ENCODE assay signal across 11 mouse cellular contexts in the genomic region with DNA sequence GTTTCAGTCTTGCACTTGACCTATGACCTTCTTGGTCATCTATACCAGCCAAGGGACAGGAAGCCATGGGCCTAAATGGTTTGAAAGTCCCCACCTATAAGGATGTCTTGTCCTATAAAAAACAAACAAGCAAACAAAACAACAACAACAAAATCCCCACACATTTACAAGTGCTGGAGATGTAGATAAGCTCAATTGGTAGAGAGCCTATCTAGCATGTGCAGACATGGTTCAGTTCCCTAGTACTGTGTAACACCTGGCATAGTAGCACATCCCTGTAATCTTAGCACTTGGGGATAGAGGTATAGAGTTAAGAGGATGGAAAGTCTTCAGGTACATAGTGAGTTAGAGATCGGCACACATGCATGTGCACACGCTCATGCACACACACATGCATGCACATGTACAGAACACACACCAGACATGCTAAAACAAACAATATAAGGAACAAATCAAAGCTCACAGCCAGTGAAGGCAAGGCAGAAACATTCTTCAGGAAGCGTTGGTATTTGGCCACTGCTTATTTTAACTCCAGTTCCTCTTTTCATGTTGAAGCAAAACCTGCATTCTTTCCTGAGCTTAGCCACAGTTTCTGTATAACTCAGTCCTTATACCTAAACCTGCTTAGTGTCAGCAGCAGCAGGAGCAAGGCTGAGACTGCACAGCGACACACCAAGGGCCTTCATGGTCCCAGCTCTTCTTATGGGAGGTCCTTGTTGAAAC. TPM values are rescaled to one million over a fixed set of nuclear protein-coding genes. Genes with fewer than 3 reads are reported as not detected.
A peak's percentile ranks its signal among the peaks of the same experiment; 100 is the strongest.
DNase-seq lines count a peak whose midpoint lies in the region; ATAC-seq and TF ChIP-seq lines count a peak whose summit lies in the region.
"Had no signal": no experiment of that assay in that cellular context is flagged by ENCODE, and none has a peak within 500 bp of the region (broad histone marks: within the 10 kb centered on the region; RNA-seq: fewer than 3 reads in every experiment).

No protein-coding gene starts in this region.

- ATAC-seq in lung, embryonic 14.5 days (ENCODE audit: insufficient read depth), result peak; percentile 23; the same call in 1 of the 2 replicates
- ATAC-seq in liver, embryonic 13.5 days (ENCODE audit: low read depth), result peak; percentile 81
- ATAC-seq: forebrain, embryonic 16.5 days had no signal

- H3K27ac ChIP-seq in lung, embryonic 14.5 days (ENCODE audit: low read depth), result peak overlapping the region; percentile 28; the same call in 1 of the 2 replicates
- peak overlapping the region; percentile 60 for H3K27ac ChIP-seq in brown adipose tissue, adult 24 weeks (replicated peaks; ENCODE audit: low read depth, low read length)
- peak overlapping the region; percentile 98 for H3K27ac ChIP-seq in liver, embryonic 13.5 days
- 0 out of 2 replicates have a peak overlapping the region, but pooled peaks have one; percentile 19 for H3K27ac ChIP-seq in small intestine, adult 2 months (ENCODE audit: insufficient read depth, low read depth, low read length)
- H3K27ac ChIP-seq: kidney, postnatal 0 days; limb, embryonic 13.5 days had no signal

- no peaks in the 10 kb centered on the region for H3K27me3 ChIP-seq in lung, embryonic 14.5 days (ENCODE audit: insufficient read depth, low read length)
- no peaks in the 10 kb centered on the region for H3K27me3 ChIP-seq in liver, embryonic 13.5 days
- no peaks in the 10 kb centered on the region for H3K27me3 ChIP-seq in small intestine, adult 2 months (ENCODE audit: control insufficient read depth, insufficient read depth, low read length)
- H3K27me3 ChIP-seq: limb, embryonic 13.5 days had no signal

- peaks cover 5% of the 10 kb centered on the region; the same call in 1 of the 2 replicates for H3K4me1 ChIP-seq in lung, embryonic 14.5 days (ENCODE audit: insufficient read depth)
- H3K4me1 ChIP-seq in brown adipose tissue, adult 24 weeks (ENCODE audit: control insufficient read depth, insufficient read depth, insufficient read length, low read length), result peaks cover 12% of the 10 kb centered on the region
- H3K4me1 ChIP-seq in liver, embryonic 13.5 days (replicated peaks), result peaks cover 79% of the 10 kb centered on the region
- H3K4me1 ChIP-seq in small intestine, adult 2 months (ENCODE audit: control insufficient read depth, insufficient read depth, insufficient read length, low read length), result peaks cover 10% of the 10 kb centered on the region
- H3K4me1 ChIP-seq: limb, embryonic 13.5 days had no signal

- no peak for TF ChIP-seq POLR2A in small intestine, adult 2 months (IDR thresholded peaks at IDR 0.05; ENCODE audit: low read depth, low read length)

- TF ChIP-seq CTCF in lung, embryonic 14.5 days (IDR thresholded peaks at IDR 0.05; ENCODE audit: low read depth), result no peak
- TF ChIP-seq CTCF in small intestine, adult 2 months (IDR thresholded peaks at IDR 0.05; ENCODE audit: extremely low read depth, insufficient read length, insufficient replicate concordance, low read depth, low read length), result no peak

- no peak for DNase-seq in lung, embryonic 14.5 days
- DNase-seq in lung, adult 18-20 months, result no peak
- DNase-seq in liver, embryonic 13.5 days, result no peak
- no peak for DNase-seq in lung, postnatal 14 days
- no peak for DNase-seq in urinary bladder, postnatal 4 days (ENCODE audit: low spot score in 2 of 2)
- DNase-seq: cerebellum, postnatal 10 days had no signal

- no peaks in the 10 kb centered on the region for H3K36me3 ChIP-seq in lung, embryonic 14.5 days (ENCODE audit: insufficient read depth)
- peaks cover 1% of the 10 kb centered on the region; the same call in 1 of the 2 replicates for H3K36me3 ChIP-seq in liver, embryonic 13.5 days
- no peaks in the 10 kb centered on the region for H3K36me3 ChIP-seq in small intestine, adult 2 months (ENCODE audit: control insufficient read depth, insufficient read depth, low read length)
- H3K36me3 ChIP-seq: limb, embryonic 13.5 days had no signal

- no peak overlapping the region for H3K9ac ChIP-seq in lung, embryonic 14.5 days
- H3K9ac ChIP-seq in liver, embryonic 13.5 days, result peak overlapping the region; percentile 61
- H3K9ac ChIP-seq: limb, embryonic 13.5 days had no signal

- no peaks in the 10 kb centered on the region for H3K9me3 ChIP-seq in lung, embryonic 14.5 days (ENCODE audit: low read depth, low read length)
- H3K9me3 ChIP-seq in liver, embryonic 13.5 days (replicated peaks), result no peaks in the 10 kb centered on the region
- H3K9me3 ChIP-seq: limb, embryonic 13.5 days had no signal

- no peak overlapping the region for H3K4me3 ChIP-seq in lung, embryonic 14.5 days (ENCODE audit: low read depth, low read length)
- no peak overlapping the region for H3K4me3 ChIP-seq in brown adipose tissue, adult 24 weeks (ENCODE audit: insufficient read depth, low read depth, low read length)
- no peak overlapping the region for H3K4me3 ChIP-seq in liver, embryonic 13.5 days (replicated peaks)
- no peak overlapping the region for H3K4me3 ChIP-seq in small intestine, adult 2 months (ENCODE audit: low read depth, low read length)
- H3K4me3 ChIP-seq: limb, embryonic 13.5 days had no signal

- H3K4me2 ChIP-seq in lung, embryonic 14.5 days, result no peak overlapping the region
- peak overlapping the region; percentile 50 for H3K4me2 ChIP-seq in liver, embryonic 13.5 days
- H3K4me2 ChIP-seq: limb, embryonic 13.5 days had no signal

- 74% methylated on average over 4 of the region's 4 CpGs for WGBS in lung, embryonic 14.5 days
- WGBS in liver, embryonic 13.5 days (ENCODE audit: insufficient replicate concordance), result 52% methylated on average over 4 of the region's 4 CpGs
- WGBS in small intestine, adult 2 months, result 86% methylated on average over 4 of the region's 4 CpGs

RNA-seq across cellular contexts. Expression of a gene that starts 17.9 kb away (rescaled TPM):
- polyA plus RNA-seq in lung, embryonic 14.5 days (2014; fragmentation: Nextera tagmentation; extraction: Ambion mirVana), result 9.3 and 11.2 TPM in 2 replicates
- polyA plus RNA-seq in brown adipose tissue, adult 24 weeks (2012; ENCODE audit: insufficient read depth, insufficient read length, missing spikeins), result 2.6 and 5.2 TPM in 2 replicates
- 11.0 and 13.9 TPM in 2 replicates for polyA plus RNA-seq in liver, embryonic 13.5 days (2015; fragmentation: Nextera tagmentation; extraction: Ambion mirVana)
- 24.6 and 36.0 TPM in 2 replicates for polyA plus RNA-seq in small intestine, adult 2 months (2012; rRNA removed)

Comparison
In these comparisons a context has a peak if more than half of its experiments do, and no peak if none do; other contexts are left out.
1. H3K27ac ChIP-seq: peak in every context shown above with its lines; median percentile 98 in liver, embryonic 13.5 days; 60 in brown adipose tissue, adult 24 weeks; 28 in lung, embryonic 14.5 days; 19 in small intestine, adult 2 months.